Mouse (Mus musculus): ENCODE data around the gene Asf1a.
"Not testable (repeated sequence)": the region's sequence is repeated elsewhere in the genome, so short reads cannot be mapped to it uniquely, and the experiment has no call there.

DNA sequence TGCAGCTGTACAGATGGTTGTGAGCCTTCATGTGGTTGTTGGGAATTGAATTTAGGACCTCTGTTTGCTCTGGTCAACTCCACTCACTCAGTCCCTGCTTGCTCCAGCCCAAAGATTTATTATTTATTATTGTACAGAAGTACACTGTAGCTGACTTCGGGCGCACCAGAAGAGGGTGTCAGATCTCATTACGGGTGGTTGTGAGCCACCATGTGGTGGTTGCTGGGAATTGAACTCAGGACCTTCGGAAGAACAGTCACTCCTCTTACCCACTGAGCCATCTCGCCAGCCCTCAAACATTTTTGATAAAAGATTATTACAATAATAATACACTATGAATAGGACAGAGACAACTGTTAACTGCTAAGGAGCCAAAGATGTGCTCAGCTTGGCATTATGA lies 57.7 kb downstream of the Asf1a start:
- not testable (repeated sequence) for TF ChIP-seq CTCF (IDR thresholded peaks at IDR 0.05; ENCODE audit: borderline replicate concordance, insufficient read depth, low read length); POLR2A (IDR thresholded peaks at IDR 0.05; ENCODE audit: low read depth, low read length)

All from embryonic fibroblast, embryonic 13.5 days (primary cell).